Mouse (Mus musculus) midbrain, embryonic 16.5 days (tissue): ENCODE data around the gene Ramp2. TPM values are rescaled to one million over a fixed set of nuclear protein-coding genes. Genes with fewer than 3 reads are reported as not detected.

ENCODE experiments used
- ATAC-seq: fragments of 200-750 bp; cut with Nextera tagmentation; 2 replicates; pipeline ENCODE4 v1.8.0; 2017; ENCODE audit warnings: moderate TSS enrichment
- H3K27ac ChIP-seq: fragments of 300-500 bp; sonication (generic); 2 replicates; pipeline ENCODE4 v1.5.1; 2014; ENCODE audit warnings: mild to moderate bottlenecking, low read length, mixed read lengths
- H3K27me3 ChIP-seq: fragments of 300-500 bp; sonication (generic); 2 replicates; pipeline ENCODE4 v1.6.1; 2014; ENCODE audit warnings: low read depth, low read length, mixed read lengths; ENCODE audit not compliant: control insufficient read depth, insufficient read depth
- H3K36me3 ChIP-seq: fragments of 300-500 bp; sonication (generic); 2 replicates; pipeline ENCODE4 v1.6.1; 2014; ENCODE audit warnings: mild to moderate bottlenecking, low read length, moderate library complexity, mixed read lengths; ENCODE audit not compliant: control insufficient read depth, insufficient read depth
- H3K4me1 ChIP-seq: fragments of 300-500 bp; sonication (generic); 2 replicates; pipeline ENCODE4 v1.6.1; 2014; ENCODE audit warnings: mild to moderate bottlenecking, low read length, mixed read lengths; ENCODE audit not compliant: control insufficient read depth, insufficient read depth
- H3K4me2 ChIP-seq: fragments of 300-500 bp; sonication (generic); 2 replicates; pipeline ENCODE4 v1.6.1; 2014; ENCODE audit warnings: mild to moderate bottlenecking, low read length, mixed read lengths
- H3K4me3 ChIP-seq: fragments of 300-500 bp; sonication (generic); 2 replicates; pipeline ENCODE4 v1.5.1; 2014; ENCODE audit warnings: low read depth, mild to moderate bottlenecking, low read length, moderate library complexity, mixed read lengths
- H3K9ac ChIP-seq: fragments of 300-500 bp; sonication (generic); 2 replicates; pipeline ENCODE4 v1.6.1; 2014; ENCODE audit warnings: low read depth, low read length, mixed read lengths
- H3K9me3 ChIP-seq: fragments of 300-500 bp; sonication (generic); replicated peaks from 2 replicates; pipeline ENCODE4 v1.6.1; 2014; ENCODE audit warnings: mild to moderate bottlenecking, low read length, mixed read lengths; ENCODE audit not compliant: control insufficient read depth, poor library complexity, severe bottlenecking
- WGBS: fragments of 180-500 bp; shearing (Covaris S2); extraction: QIAGEN DNeasy Blood & Tissue Kit; methylation state at CpG from one replicate; pipeline ENCODE4 v1.1.7; 2014; 5-methylcytosine and 5-hydroxymethylcytosine counted together
- polyA plus RNA-seq: library from polyadenylated mRNA; unstranded; fragments of >200 nt; fragmentation: Nextera tagmentation; extraction: Ambion mirVana; gene quantifications from 2 replicates; pipeline ENCODE4 v1.2.1, GENCODE M21; 2015

The Ramp2 gene
- polyA plus RNA-seq, 1 experiment from 2014 or later, result 79.5 TPM

- H3K9me3 ChIP-seq, result no peaks in the 10 kb centered on the region
- H3K27ac ChIP-seq, result no peak overlapping the region
- no peak overlapping the region for H3K4me3 ChIP-seq
- H3K4me2 ChIP-seq, result no peak overlapping the region
- no peak for ATAC-seq
- H3K9ac ChIP-seq, result no peak overlapping the region
- H3K27me3 ChIP-seq, result no peaks in the 10 kb centered on the region
- H3K4me1 ChIP-seq, result peaks cover 5% of the 10 kb centered on the region; the same call in 1 of the 2 replicates
- H3K36me3 ChIP-seq, result peaks cover 6% of the 10 kb centered on the region
- WGBS, result 91% methylated on average over 8 of the region's 8 CpGs
Observed at GRCm38 (mm10) chr11:101221306-101221986, 24.4 kb upstream of the Ramp2 start.

- WGBS, result 92% methylated on average over 3 of the region's 3 CpGs
Observed at GRCm38 (mm10) chr11:101224337-101224736, 21.5 kb upstream of the Ramp2 start.

GRCm38 (mm10) chr11:101225331-101226064 is 20.3 kb upstream of the Ramp2 start:
- H3K9me3 ChIP-seq, result no peaks in the 10 kb centered on the region
- peak overlapping the region; percentile 84 for H3K4me3 ChIP-seq
- 18% methylated on average over 25 of the region's 25 CpGs for WGBS
- H3K9ac ChIP-seq, result peak overlapping the region; percentile 95
- H3K27ac ChIP-seq, result peak overlapping the region; percentile 53
- ATAC-seq, result no peak; the same call in 1 of the 2 replicates
- no peaks in the 10 kb centered on the region for H3K36me3 ChIP-seq
- peaks cover 2% of the 10 kb centered on the region; the same call in 1 of the 2 replicates for H3K27me3 ChIP-seq
- peak overlapping the region; percentile 81 for H3K4me2 ChIP-seq
- peaks cover 5% of the 10 kb centered on the region; the same call in 1 of the 2 replicates for H3K4me1 ChIP-seq

More at GRCm38 (mm10) chr11:101224337-101224736, 21.5 kb upstream of the Ramp2 start:
- ATAC-seq, result no peak
- Histone ChIP-seq H3K4me3 (no peak overlapping the region), H3K27me3 (no peaks in the 10 kb centered on the region), H3K36me3 (no peaks in the 10 kb centered on the region), H3K27ac (no peak overlapping the region), H3K4me2 (no peak overlapping the region), H3K4me1 (peaks cover 5% of the 10 kb centered on the region; the same call in 1 of the 2 replicates), H3K9ac (no peak overlapping the region), H3K9me3 (no peaks in the 10 kb centered on the region)

GRCm38 (mm10) chr11:101226065-101226701 is 19.6 kb upstream of the Ramp2 start, which contains the start of gene Ezh1:
Ezh1 (minus strand) TSS chr11:101226463.
- Histone ChIP-seq H3K4me2 (peak within 1 kb of the TSS; percentile 81), H3K4me1 (peaks cover 5% of the 10 kb centered on the region; the same call in 1 of the 2 replicates), H3K9me3 (no peaks in the 10 kb centered on the region), H3K36me3 (no peaks in the 10 kb centered on the region), H3K27ac (peak within 1 kb of the TSS; percentile 53), H3K4me3 (peak within 1 kb of the TSS; percentile 84), H3K9ac (peak within 1 kb of the TSS; percentile 95), H3K27me3 (peaks cover 7% of the 10 kb centered on the region; the same call in 1 of the 2 replicates)
- ATAC-seq, result peak; percentile 94
- 1% methylated on average over 55 of the region's 56 CpGs for WGBS

DNA sequence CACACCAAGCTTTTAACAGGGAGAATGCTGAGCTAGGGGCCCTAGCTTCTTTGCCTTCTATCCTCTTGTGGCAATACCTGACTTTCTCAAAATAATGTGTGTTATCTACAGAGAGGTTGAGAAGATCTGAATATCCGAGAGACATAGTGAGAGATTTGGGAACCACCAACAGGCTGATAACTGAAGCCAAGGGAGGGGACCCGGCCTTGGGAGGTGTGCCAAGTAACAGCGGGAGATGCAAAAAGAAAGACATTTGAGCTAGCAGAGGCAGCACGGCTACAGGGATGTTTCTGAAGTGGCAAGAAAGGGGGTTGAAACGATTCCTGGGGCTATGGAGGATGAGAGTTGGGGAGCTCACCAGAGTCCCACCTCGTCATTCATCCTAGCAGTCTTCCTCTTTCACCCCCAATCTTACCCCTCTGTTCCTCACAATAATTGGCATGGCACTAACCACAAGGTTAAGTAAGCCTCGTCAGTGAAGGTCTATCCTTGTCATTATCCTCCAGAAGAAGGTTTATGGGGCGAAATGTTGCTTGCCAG is 16.4 kb upstream of the Ramp2 start:
- Histone ChIP-seq H3K36me3 (no peaks in the 10 kb centered on the region), H3K27ac (no peak overlapping the region), H3K9me3 (no peaks in the 10 kb centered on the region), H3K4me2 (no peak overlapping the region), H3K4me1 (peaks cover 5% of the 10 kb centered on the region; the same call in 1 of the 2 replicates), H3K27me3 (peaks cover 10% of the 10 kb centered on the region), H3K9ac (no peak overlapping the region), H3K4me3 (no peak overlapping the region)
- WGBS, result 21% methylated on average over 8 of the region's 8 CpGs
- ATAC-seq, result no peak

DNA sequence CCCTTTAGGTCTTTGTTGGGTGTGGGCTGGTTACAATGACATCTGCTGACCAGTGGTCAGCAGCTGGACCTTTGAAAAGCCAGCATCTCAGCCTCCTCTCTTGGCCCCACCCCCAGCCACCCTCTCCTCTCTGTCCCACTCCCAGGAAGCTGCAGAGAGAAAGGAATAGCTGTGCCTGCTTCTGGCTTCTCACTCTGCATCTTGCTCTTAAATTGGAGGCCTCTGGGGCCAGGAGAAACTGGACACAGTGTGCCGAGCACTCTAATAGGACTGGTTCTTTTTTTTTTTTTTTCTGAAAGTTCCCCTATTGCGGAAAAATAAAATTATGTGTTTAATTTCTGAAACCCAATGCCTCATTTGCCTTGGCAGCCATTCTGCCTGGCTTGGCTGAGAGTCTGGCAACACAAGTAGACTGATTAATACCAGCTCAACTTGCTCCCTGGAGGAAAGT is 15.7 kb upstream of the Ramp2 start:
- ATAC-seq, result no peak
- H3K27me3 ChIP-seq, result peaks cover 10% of the 10 kb centered on the region
- H3K4me3 ChIP-seq, result no peak overlapping the region
- no peaks in the 10 kb centered on the region for H3K9me3 ChIP-seq
- H3K4me1 ChIP-seq, result peaks cover 4% of the 10 kb centered on the region; the same call in 1 of the 2 replicates
- H3K9ac ChIP-seq, result no peak overlapping the region
- H3K27ac ChIP-seq, result peak overlapping the region; percentile 42
- no peaks in the 10 kb centered on the region for H3K36me3 ChIP-seq
- no peak overlapping the region for H3K4me2 ChIP-seq
- WGBS, result 27% methylated on average over 2 of the region's 2 CpGs

DNA sequence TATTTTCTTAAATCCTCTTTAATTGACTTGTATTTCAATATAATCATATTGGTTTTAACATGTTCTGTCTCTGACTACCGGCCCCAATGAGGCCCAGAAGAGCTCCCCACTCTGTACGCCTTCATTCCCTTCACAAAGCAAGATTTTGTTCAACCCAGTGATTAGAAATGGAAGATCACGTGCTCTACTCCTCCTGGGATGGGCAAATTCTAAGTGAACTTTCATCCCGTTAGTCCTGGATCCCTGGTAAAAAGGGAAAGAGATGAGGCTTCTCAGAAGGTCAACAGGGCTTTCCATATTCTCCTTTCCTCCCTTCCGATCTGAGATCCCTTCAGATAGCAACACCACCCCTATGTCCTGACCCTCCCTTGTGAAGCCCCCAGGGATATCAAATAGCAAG is 15.3 kb upstream of the Ramp2 start:
- H3K9ac ChIP-seq, result no peak overlapping the region
- WGBS, result 13% methylated on average over 5 of the region's 5 CpGs
- peaks cover under 1% of the 10 kb centered on the region; the same call in 1 of the 2 replicates for H3K4me1 ChIP-seq
- H3K36me3 ChIP-seq, result no peaks in the 10 kb centered on the region
- H3K27ac ChIP-seq, result peak overlapping the region; percentile 42
- H3K4me2 ChIP-seq, result no peak overlapping the region; the same call in 1 of the 2 replicates
- no peak overlapping the region for H3K4me3 ChIP-seq
- no peak for ATAC-seq
- H3K27me3 ChIP-seq, result peaks cover 10% of the 10 kb centered on the region
- no peaks in the 10 kb centered on the region for H3K9me3 ChIP-seq

GRCm38 (mm10) chr11:101230991-101231871 is 14.6 kb upstream of the Ramp2 start:
- H3K4me2 ChIP-seq, result peak overlapping the region; percentile 8; the same call in 1 of the 2 replicates
- WGBS, result 17% methylated on average over 18 of the region's 18 CpGs

More at GRCm38 (mm10) chr11:101230991-101231871, 14.6 kb upstream of the Ramp2 start:
- Histone ChIP-seq H3K27me3 (peaks cover 10% of the 10 kb centered on the region), H3K9ac (no peak overlapping the region), H3K36me3 (no peaks in the 10 kb centered on the region), H3K4me1 (no peaks in the 10 kb centered on the region), H3K4me3 (no peak overlapping the region), H3K9me3 (no peaks in the 10 kb centered on the region), H3K27ac (peak overlapping the region; percentile 42)
- no peak for ATAC-seq
